Mouse (Mus musculus) embryonic fibroblast, embryonic 13.5 days (primary cell): Measurements from ENCODE around the gene Baz2b.

ENCODE experiments used
- CTCF ChIP-seq: IDR thresholded peaks from 2 replicates; pipeline ENCODE4 v1.5.1; 2011; ENCODE audit warnings: mild to moderate bottlenecking, control low read depth, low read length, moderate library complexity, borderline replicate concordance; ENCODE audit not compliant: insufficient read depth
- POLR2A ChIP-seq: IDR thresholded peaks from 2 replicates; pipeline ENCODE4 v1.6.1; 2011; ENCODE audit warnings: low read depth, mild to moderate bottlenecking, control low read depth, low read length, moderate library complexity

DNA sequence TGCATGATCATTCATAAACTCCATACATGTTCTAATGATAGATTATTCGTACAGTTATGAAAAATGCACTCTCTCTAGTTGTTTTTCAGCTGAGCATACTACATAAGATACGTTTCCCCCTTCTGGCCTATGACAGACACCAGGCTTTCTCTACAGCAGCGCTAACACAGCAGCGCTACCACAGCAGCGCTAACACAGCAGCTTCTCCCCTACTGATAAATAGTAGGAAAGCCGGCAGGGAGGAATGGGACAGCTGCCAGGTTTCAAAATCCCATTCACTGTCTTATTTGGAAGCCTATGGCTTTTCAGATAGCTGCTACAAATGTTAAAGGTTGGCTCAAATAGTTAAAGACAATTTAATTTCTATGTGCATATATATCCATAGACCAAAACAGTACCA is 251.1 kb downstream of the Baz2b start:
- no peak for TF ChIP-seq CTCF
- no peak for TF ChIP-seq POLR2A
